Mouse (Mus musculus): ENCODE results near the gene Inpp4b. TPM values are rescaled to one million over a fixed set of nuclear protein-coding genes. Genes with fewer than 3 reads are reported as not detected.
"Not testable (repeated sequence)": the region's sequence is repeated elsewhere in the genome, so short reads cannot be mapped to it uniquely, and the experiment has no call there.

Inpp4b gene
- polyA plus RNA-seq, 1 experiment = 2.6 TPM

DNA sequence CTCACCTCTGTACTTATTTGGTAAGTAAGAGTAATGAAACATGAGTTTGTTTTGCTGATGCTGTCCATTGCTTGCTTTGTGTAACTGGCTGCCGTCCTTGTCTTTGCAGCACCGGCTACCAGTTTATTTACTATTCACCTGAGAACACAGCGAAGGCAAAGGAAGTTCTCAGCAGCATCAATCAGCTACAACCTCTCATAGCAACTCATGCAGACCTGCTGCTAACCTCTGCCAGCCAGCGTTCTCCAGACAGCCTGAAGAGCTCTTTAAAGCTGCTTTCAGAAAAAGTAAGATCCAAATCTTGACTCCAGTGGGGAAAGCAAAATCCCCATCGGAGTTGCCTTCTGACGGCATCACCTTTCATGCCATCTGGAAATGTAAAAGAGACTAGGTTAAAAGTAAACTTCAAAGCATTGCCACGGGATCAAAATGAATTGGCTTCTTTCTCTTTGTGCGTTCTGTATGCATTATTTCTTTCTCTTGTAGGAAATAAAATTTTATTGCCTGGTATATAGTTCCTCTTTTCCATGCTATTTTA, 642.8 kb downstream of the Inpp4b start:
- DNase-seq (ENCODE audit: low read depth) = no peak

DNA sequence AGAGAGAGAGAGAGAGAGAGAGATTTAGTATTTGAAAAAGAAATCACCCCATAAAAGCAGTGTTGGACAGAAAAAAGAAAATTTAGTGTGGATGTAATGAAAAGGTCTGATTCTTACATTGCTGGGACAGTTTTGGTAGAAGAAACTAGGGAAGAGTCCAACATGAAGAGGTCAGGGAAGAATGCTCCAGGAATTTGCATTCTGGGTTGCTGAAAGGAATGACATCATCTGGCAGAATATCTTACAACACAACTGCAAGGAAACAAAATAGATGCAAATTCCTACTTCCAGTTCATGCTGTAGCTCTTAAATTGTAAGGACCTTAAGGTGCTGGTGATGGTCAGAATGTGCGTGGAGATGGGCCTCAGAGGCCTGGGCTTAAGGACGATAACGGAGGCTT, 650.6 kb downstream of the Inpp4b start:
- no peak for DNase-seq (ENCODE audit: low read depth)

- no peak for DNase-seq (ENCODE audit: low read depth)
These were observed 653.9 kb downstream of the Inpp4b start for GRCm38 (mm10) chr8:81996239-81996638.

- no peak for DNase-seq (ENCODE audit: low read depth)
These were observed 654.5 kb downstream of the Inpp4b start for GRCm38 (mm10) chr8:81996823-81997222.

DNA sequence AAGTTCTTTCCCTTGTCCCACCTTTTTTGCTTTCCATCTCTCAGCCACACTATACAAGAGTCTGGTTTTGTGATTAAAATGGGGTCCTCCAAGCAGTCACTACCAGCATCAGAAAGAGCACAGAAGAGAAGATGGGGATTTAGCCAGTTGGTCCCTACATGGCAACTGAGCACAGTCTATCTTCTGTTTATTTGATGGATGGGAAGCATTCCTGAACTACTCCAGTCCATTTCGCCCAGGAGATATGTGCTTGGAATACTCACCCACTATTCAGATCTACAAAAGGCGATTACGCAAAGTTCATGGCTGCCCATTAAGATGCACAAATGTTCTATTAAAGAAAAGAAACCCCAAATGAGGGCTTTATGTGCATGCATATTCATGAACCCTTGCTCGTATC, 661.8 kb downstream of the Inpp4b start:
- no peak for DNase-seq (ENCODE audit: low read depth)

- DNase-seq (ENCODE audit: low read depth) = no peak
These were observed 663.1 kb downstream of the Inpp4b start for GRCm38 (mm10) chr8:82005466-82005865.

- no peak for DNase-seq (ENCODE audit: low read depth)
These were observed 675.4 kb downstream of the Inpp4b start for GRCm38 (mm10) chr8:82017792-82018191.

GRCm38 (mm10) chr8:82027401-82027800, 685.0 kb downstream of the Inpp4b start:
- no peak for DNase-seq (ENCODE audit: low read depth)

- DNase-seq (ENCODE audit: low read depth) = no peak
These were observed 686.5 kb downstream of the Inpp4b start for GRCm38 (mm10) chr8:82028896-82029295.

DNA sequence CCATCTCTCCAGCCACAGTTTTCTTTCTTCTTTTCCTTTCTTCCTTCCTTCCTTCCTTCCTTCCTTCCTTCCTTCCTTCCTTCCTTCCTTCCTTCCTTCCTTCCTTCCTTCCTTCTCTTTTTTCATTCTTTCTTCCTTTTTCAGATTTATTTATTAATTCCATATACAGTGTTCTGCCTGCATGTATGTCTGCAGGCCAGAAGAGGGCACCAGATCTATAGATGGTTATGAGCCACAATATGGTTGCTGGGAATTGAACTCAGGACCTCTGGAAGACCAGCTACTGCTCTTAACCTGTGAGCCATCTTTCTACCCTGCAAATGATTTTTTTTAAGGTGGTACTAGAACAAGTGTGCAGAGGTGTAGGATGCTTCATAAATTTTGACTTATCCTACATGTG, 689.7 kb downstream of the Inpp4b start:
- DNase-seq (ENCODE audit: low read depth) = not testable (repeated sequence)

GRCm38 (mm10) chr8:82054030-82054429, 711.7 kb downstream of the Inpp4b start:
- no peak for DNase-seq (ENCODE audit: low read depth)

- no peak for DNase-seq (ENCODE audit: low read depth)
These were observed 725.3 kb downstream of the Inpp4b start for GRCm38 (mm10) chr8:82067619-82068018.

DNA sequence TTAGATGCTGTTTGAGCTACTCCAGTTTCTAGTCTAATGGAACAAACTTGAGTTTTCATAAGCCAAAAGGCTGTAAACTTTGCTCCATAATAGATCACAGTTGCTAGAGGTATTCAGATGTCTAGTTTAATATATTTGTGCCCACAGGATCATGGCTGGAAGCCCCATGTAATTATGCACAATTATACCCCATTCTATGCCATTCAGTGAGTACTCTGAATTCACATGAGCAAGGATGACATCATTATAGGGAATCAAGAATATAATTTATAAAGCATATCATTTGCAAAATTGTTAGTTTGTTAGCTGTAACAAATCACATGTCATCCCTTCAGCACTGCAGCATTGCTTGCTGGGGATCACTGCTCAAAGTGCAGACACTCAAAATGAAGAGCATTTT, 736.9 kb downstream of the Inpp4b start:
- DNase-seq (ENCODE audit: low read depth) = no peak

DNA sequence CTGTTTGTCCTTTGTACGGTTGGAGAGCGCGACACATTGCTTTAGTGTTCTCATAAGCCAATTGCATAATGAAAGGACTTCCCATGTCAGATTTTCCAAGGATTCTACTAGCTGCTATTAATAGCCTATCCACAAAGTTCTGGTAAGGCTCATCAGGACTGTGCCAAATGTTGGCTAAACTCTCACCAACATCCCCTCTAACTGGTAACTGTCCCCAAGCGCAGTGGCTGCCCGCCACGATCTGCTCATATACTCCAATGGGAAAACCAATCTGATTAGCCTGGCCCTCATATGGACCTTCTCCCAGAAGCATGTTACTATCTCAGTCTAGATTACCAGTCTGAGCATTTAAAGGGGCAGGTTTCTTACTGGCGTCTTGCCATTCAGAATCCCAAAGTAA, 744.3 kb downstream of the Inpp4b start:
- not testable (repeated sequence) for DNase-seq (ENCODE audit: low read depth)

- no peak for DNase-seq (ENCODE audit: low read depth)
These were observed 748.5 kb downstream of the Inpp4b start for GRCm38 (mm10) chr8:82090901-82091300.

DNA sequence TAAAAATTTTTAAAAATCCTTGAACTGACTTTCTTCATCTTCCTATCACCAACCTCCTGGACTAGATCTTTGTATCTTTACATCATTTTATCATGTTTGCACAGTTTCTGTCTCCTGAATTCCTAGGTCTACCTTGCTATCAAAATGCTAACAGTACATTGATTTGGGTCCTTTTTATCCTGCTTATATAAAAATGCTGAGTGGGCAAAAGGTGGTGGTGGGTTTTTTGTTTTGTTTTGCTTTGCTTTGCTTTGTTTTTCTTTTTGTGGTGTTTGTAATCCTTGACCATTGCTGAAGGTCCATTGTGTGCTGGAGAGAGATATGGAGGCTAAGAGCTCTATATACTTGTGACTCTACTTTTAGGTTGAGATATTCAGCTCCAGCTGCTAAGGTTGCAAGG, 750.9 kb downstream of the Inpp4b start:
- DNase-seq (ENCODE audit: low read depth) = no peak

- DNase-seq (ENCODE audit: low read depth) = no peak
These were observed 762.2 kb downstream of the Inpp4b start for GRCm38 (mm10) chr8:82104560-82104959.

DNA sequence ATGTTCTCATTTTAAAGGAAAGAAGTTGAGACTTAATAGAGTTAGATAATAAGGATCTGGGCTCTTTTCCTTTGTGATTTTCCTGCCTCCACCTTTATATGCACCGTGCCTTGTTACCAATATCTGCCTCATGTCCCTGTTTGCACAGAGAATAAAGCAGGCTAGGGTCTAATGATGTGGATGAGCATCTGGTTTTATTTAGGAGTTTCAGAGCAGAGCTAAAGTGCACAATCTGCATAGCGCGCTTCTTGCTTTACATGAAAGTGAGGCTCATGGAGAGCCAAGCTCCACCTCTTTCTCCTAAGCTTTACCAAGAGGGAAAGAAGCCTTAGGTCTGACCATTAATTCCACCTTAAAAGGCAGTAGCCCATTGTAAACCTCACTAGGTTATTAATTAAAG, 763.8 kb downstream of the Inpp4b start:
- DNase-seq (ENCODE audit: low read depth) = no peak

GRCm38 (mm10) chr8:82150272-82150671, 807.9 kb downstream of the Inpp4b start:
- DNase-seq (ENCODE audit: low read depth) = no peak

GRCm38 (mm10) chr8:82157928-82158327, 815.6 kb downstream of the Inpp4b start:
- DNase-seq (ENCODE audit: low read depth) = no peak
